Mouse (Mus musculus): Measurements from ENCODE around the gene Apba3. TPM values are rescaled to one million over a fixed set of nuclear protein-coding genes. Genes with fewer than 3 reads are reported as not detected.
"Not testable (repeated sequence)": the region's sequence is repeated elsewhere in the genome, so short reads cannot be mapped to it uniquely, and the experiment has no call there.

Apba3 gene
- total RNA-seq (2021), result 100 to 1,000 TPM; 111 to 123 TPM
- polyA plus RNA-seq (2012; rRNA removed), result 151 TPM in 2 replicates
- long read RNA-seq, transcript Apba3-201 (11 exons, 2,106 nt), result major isoform, 62 of 93 reads
- long read RNA-seq, partial matches to known transcripts, result 10 of 93 reads
- long read RNA-seq, other reads (novel, unspliced or antisense), result 20 of 93 reads

DNA sequence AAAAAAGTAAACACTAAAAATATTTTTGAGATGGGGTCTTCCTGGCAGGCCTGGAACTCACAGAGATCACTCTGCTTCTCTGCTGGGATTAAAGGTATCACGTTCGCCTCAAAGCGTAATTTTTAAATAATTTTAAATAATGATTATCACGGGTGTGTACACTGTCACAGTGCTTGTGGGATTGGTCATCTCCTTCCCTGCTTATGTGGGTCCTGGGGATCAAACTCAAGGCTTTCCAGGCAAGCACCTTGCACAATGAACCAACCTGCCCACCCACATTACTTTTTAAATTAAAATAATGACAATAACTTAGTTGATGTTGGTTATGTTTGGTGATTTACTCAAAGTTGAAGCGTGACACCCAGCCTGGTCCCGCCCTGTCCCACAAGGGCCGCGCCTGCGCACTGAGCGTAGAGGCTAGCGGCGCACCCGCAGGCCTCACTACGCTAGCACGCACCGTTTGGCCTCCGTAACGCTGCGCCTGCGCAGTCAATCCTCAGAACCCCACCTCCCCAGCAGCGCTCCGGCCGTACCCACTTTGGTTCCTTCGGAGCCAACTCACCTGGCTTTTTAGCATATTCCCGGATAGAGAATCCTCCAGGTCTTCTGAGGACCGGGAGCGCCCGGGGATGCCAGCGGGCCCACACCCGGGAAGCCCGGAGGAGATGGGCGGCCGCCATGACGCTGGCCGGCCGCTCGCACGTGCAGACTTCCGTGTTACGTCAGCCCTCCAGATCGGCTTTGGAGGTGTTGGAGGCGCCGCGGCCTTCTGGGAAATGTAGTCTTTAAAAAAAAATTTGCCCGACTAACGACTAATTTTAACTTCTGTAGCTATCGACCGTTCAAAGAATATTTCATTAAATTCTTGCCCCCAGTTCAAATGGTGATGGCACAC, at the start of gene Apba3, which contains the start of gene Mrpl54:
Apba3 (plus strand) TSS at position 750 of the 895 bp plus-strand sequence.
Mrpl54 (minus strand) TSS at position 724 of the 895 bp plus-strand sequence.
- Histone ChIP-seq H3K36me3 (ENCODE audit: control insufficient read depth, insufficient read depth, low read length) (no peaks in the 10 kb centered on the region), H3K79me2 (replicated peaks; ENCODE audit: control insufficient read depth, insufficient read depth, low read length) (no peaks in the 10 kb centered on the region), H3K4me1 (ENCODE audit: control insufficient read depth, insufficient read depth, low read length) (peaks cover 2% of the 10 kb centered on the region; the same call in 1 of the 2 replicates), H3K4me3 (peak within 1 kb of the TSS; percentile 91), H3K27me3 (ENCODE audit: control insufficient read depth, insufficient read depth, low read length) (no peaks in the 10 kb centered on the region), H3K27ac (peak within 1 kb of the TSS; percentile 98), H3K9ac (ENCODE audit: low read depth, low read length) (peak within 1 kb of the TSS; percentile 91)
- intact Hi-C loops (cut with DNase I), result no loop called here
- under 1% methylated on average over 48 of the region's 48 CpGs for WGBS
- DNase-seq, result peak; percentile 96 to 99
- TF ChIP-seq CTCF (IDR thresholded peaks at IDR 0.05), result no peak
- TF ChIP-seq EP300 (IDR thresholded peaks at IDR 0.05; ENCODE audit: insufficient read depth, low read depth, low read length), result peak; percentile 39; the same call in 1 of the 2 replicates
- TF ChIP-seq POLR2A (IDR thresholded peaks at IDR 0.05; ENCODE audit: insufficient read depth, low read depth, low read length), result peak; percentile 78

DNA sequence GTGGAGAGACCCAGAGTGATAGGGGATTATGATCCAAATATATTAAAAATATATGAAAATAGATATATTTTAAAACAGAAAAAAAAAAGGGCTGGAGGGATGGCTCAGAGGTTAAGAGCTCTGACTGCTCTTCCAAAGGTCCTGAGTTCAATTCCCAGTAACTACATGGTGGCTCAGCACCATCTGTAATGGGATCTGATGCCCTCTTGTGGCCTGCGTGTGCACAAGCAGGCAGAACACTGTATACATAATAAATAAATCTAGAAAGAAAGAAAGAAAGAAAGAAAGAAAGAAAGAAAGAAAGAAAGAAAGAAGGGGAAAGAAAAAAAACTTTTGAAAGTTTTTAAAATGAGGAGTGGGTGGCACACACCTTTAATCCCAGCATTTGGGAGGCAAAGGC, 49.5 kb upstream of the Apba3 start:
- H3K27ac ChIP-seq; DNase-seq; H3K79me2 ChIP-seq (replicated peaks; ENCODE audit: control insufficient read depth, insufficient read depth, low read length); H3K27me3 ChIP-seq (ENCODE audit: control insufficient read depth, insufficient read depth, low read length); H3K36me3 ChIP-seq (ENCODE audit: control insufficient read depth, insufficient read depth, low read length); H3K9ac ChIP-seq (ENCODE audit: low read depth, low read length); H3K4me1 ChIP-seq (ENCODE audit: control insufficient read depth, insufficient read depth, low read length); intact Hi-C loops (cut with DNase I); H3K4me3 ChIP-seq: not testable (repeated sequence)
- peak; percentile 79 for TF ChIP-seq CTCF (IDR thresholded peaks at IDR 0.05)
- WGBS, result 17% methylated on average over 1 of the region's 1 CpGs

- Histone ChIP-seq H3K9ac (ENCODE audit: low read depth, low read length) (no peak overlapping the region), H3K4me1 (ENCODE audit: control insufficient read depth, insufficient read depth, low read length) (no peaks in the 10 kb centered on the region), H3K4me3 (no peak overlapping the region), H3K79me2 (replicated peaks; ENCODE audit: control insufficient read depth, insufficient read depth, low read length) (no peaks in the 10 kb centered on the region), H3K27ac (no peak overlapping the region), H3K27me3 (ENCODE audit: control insufficient read depth, insufficient read depth, low read length) (no peaks in the 10 kb centered on the region; the same call in 1 of the 2 replicates), H3K36me3 (ENCODE audit: control insufficient read depth, insufficient read depth, low read length) (no peaks in the 10 kb centered on the region)
- TF ChIP-seq POLR2A (IDR thresholded peaks at IDR 0.05; ENCODE audit: insufficient read depth, low read depth, low read length), result no peak
- peak; percentile 92 for TF ChIP-seq CTCF (IDR thresholded peaks at IDR 0.05)
- TF ChIP-seq EP300 (IDR thresholded peaks at IDR 0.05; ENCODE audit: insufficient read depth, low read depth, low read length), result 0 out of 2 replicates have a peak, but pooled peaks have one; percentile 16
- peak; percentile 64 to 78 for DNase-seq
- WGBS, result 24% methylated on average over 7 of the region's 7 CpGs
- intact Hi-C loops (cut with DNase I), result loop anchor here (1.0 kb wide), 1 partner anchor 20 kb away; no protein-coding TSS in a partner anchor
Observed at GRCm38 (mm10) chr10:81217964-81218363, 48.8 kb upstream of the Apba3 start.

- intact Hi-C loops (cut with DNase I), result no loop called here
- TF ChIP-seq CTCF (IDR thresholded peaks at IDR 0.05) (no peak), EP300 (IDR thresholded peaks at IDR 0.05; ENCODE audit: insufficient read depth, low read depth, low read length) (no peak), POLR2A (IDR thresholded peaks at IDR 0.05; ENCODE audit: insufficient read depth, low read depth, low read length) (no peak)
- H3K27me3 ChIP-seq (ENCODE audit: control insufficient read depth, insufficient read depth, low read length), result no peaks in the 10 kb centered on the region; the same call in 1 of the 2 replicates
- WGBS, result 78% methylated on average over 5 of the region's 5 CpGs
- H3K4me1 ChIP-seq (ENCODE audit: control insufficient read depth, insufficient read depth, low read length), result no peaks in the 10 kb centered on the region
- H3K27ac ChIP-seq, result no peak overlapping the region
- DNase-seq, result no peak
- H3K79me2 ChIP-seq (replicated peaks; ENCODE audit: control insufficient read depth, insufficient read depth, low read length), result no peaks in the 10 kb centered on the region
- no peak overlapping the region for H3K4me3 ChIP-seq
- H3K9ac ChIP-seq (ENCODE audit: low read depth, low read length), result no peak overlapping the region
- no peaks in the 10 kb centered on the region for H3K36me3 ChIP-seq (ENCODE audit: control insufficient read depth, insufficient read depth, low read length)
Observed at GRCm38 (mm10) chr10:81221402-81222015, 45.3 kb upstream of the Apba3 start.

- intact Hi-C loops (cut with DNase I); H3K36me3 ChIP-seq (ENCODE audit: control insufficient read depth, insufficient read depth, low read length); H3K4me3 ChIP-seq; H3K27me3 ChIP-seq (ENCODE audit: control insufficient read depth, insufficient read depth, low read length); DNase-seq; H3K9ac ChIP-seq (ENCODE audit: low read depth, low read length); H3K79me2 ChIP-seq (replicated peaks; ENCODE audit: control insufficient read depth, insufficient read depth, low read length); H3K4me1 ChIP-seq (ENCODE audit: control insufficient read depth, insufficient read depth, low read length); H3K27ac ChIP-seq: not testable (repeated sequence)
- WGBS, result 65% methylated on average over 2 of the region's 2 CpGs
Observed at GRCm38 (mm10) chr10:81223731-81224130, 43.0 kb upstream of the Apba3 start.

Data from heart, adult 2 months (tissue).